Mouse (Mus musculus) ES-Bruce4 (cell line): ENCODE measurements at regions not wholly inside any gene's neighbourhood (a gene's known extent, or its start where the extent isn't known, plus 50 kb on each side); places are given as distances from the start of the nearest gene placed in this dataset.

ENCODE experiments used
- H3K27ac ChIP-seq: 2 replicates; pipeline ENCODE4 v1.5.1; 2012; ENCODE audit warnings: low read length, inconsistent platforms; ENCODE audit not compliant: insufficient read depth
- H3K27me3 ChIP-seq: 2 replicates; pipeline ENCODE4 v1.6.1; 2012; ENCODE audit warnings: mild to moderate bottlenecking, low read length, inconsistent platforms; ENCODE audit not compliant: control insufficient read depth, poor library complexity, insufficient read depth, severe bottlenecking
- H3K36me3 ChIP-seq: 2 replicates; pipeline ENCODE4 v1.6.1; 2012; ENCODE audit warnings: inconsistent platforms, mild to moderate bottlenecking, low read length, moderate library complexity; ENCODE audit not compliant: control insufficient read depth, poor library complexity, insufficient read depth, severe bottlenecking
- H3K4me1 ChIP-seq: one replicate; pipeline ENCODE4 v1.8.1; 2011; ENCODE audit warnings: low read length; ENCODE audit not compliant: control insufficient read depth, insufficient read depth
- H3K4me3 ChIP-seq: 2 replicates; pipeline ENCODE4 v1.5.1; 2011; ENCODE audit warnings: low read depth, mild to moderate bottlenecking, low read length
- H3K9ac ChIP-seq: 2 replicates; pipeline ENCODE4 v1.6.1; 2012; ENCODE audit warnings: low read depth, mild to moderate bottlenecking, inconsistent platforms; ENCODE audit not compliant: poor library complexity, severe bottlenecking
- H3K9me3 ChIP-seq: replicated peaks from 2 replicates; pipeline ENCODE4 v1.6.1; 2012; ENCODE audit warnings: mild to moderate bottlenecking, low read length, inconsistent platforms; ENCODE audit not compliant: control insufficient read depth, poor library complexity, insufficient read depth, severe bottlenecking
- CTCF ChIP-seq: IDR thresholded peaks from one replicate; pipeline ENCODE4 v1.8.1; 2011; ENCODE audit warnings: low read depth, low read length
- EP300 ChIP-seq: IDR thresholded peaks from 2 replicates; pipeline ENCODE4 v1.6.1; 2011; ENCODE audit warnings: low read depth, low read length; ENCODE audit not compliant: insufficient read depth
- POLR2A ChIP-seq: IDR thresholded peaks from one replicate; pipeline ENCODE4 v1.8.1; 2011; ENCODE audit warnings: low read length; ENCODE audit not compliant: insufficient read depth

DNA sequence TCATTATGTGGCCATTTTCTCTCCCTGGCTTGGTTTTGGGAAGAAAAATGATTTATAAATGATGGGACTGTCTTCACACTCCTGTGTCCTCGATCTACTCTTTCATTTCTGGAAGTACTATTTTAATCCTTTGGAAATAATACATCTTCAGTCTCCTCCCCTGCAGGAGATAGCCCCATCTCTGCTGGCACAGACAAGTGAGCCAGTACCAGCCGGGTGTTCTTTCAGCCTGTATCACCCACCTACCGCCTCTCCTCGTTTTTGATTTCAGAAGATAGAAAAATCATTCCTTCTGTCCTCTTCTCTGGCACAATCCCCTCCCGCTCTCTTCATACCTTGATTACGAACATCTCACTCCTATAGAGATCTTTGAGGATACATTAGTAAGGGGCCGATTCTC is 140.4 kb upstream of the Gm10131 start:
- TF ChIP-seq EP300 (no peak), POLR2A (no peak), CTCF (no peak)
- no peaks in the 10 kb centered on the region for H3K4me1 ChIP-seq
- H3K27me3 ChIP-seq, result no peaks in the 10 kb centered on the region; the same call in 1 of the 2 replicates
- peaks cover under 1% of the 10 kb centered on the region; the same call in 1 of the 2 replicates for H3K9me3 ChIP-seq
- H3K9ac ChIP-seq, result no peak overlapping the region
- H3K27ac ChIP-seq, result no peak overlapping the region
- H3K36me3 ChIP-seq, result no peaks in the 10 kb centered on the region
- no peak overlapping the region for H3K4me3 ChIP-seq

DNA sequence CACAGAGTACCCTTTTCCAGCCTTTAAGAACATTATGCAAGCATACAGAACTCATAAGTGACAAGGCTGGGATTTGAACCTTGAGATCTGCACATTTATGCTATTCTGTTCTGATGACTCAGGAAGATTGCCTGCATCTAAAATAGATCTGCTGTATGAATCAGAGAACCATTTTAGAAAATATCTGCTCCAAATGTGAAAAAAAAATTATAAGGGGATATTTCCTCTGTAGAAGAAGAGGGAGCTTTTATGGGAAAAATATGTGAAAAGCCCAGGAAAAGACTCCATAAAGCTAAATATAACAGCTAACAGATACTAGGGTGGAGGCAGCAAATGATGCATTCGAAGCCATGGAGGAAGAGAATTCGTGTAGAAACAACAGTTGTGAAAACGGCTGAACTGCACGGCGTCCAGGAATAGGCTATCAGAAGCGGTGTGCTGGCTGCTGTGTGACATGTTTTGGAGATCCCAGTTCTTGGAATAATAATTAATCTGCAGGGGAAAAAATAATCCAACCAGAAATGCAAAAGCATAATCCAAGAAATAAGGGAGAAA is 127.9 kb upstream of the Gm10131 start:
- Histone ChIP-seq H3K9me3 (peaks cover 6% of the 10 kb centered on the region; the same call in 1 of the 2 replicates), H3K4me1 (no peaks in the 10 kb centered on the region), H3K27me3 (no peaks in the 10 kb centered on the region), H3K36me3 (no peaks in the 10 kb centered on the region), H3K9ac (no peak overlapping the region), H3K4me3 (no peak overlapping the region), H3K27ac (no peak overlapping the region)
- no peak for TF ChIP-seq POLR2A
- no peak for TF ChIP-seq CTCF
- TF ChIP-seq EP300, result no peak

DNA sequence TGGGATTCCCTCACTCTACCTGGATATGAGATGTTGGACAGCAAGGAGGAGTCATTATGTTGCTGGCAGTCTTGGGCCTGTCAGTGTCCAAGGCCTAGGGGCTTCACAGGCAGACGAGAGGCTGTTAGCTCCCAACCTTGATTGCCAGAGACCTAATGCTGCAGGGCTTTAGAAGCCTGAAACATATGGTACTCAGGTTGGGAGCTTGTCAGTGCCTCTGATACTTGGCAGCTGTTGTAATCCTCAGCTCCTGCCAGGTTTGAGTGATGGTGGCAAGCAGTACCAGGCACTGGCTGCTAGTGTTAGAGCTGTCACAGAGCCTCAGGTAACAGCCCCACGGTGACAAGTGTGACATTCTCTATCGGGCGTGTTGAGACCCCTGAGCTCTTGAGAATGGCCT is 122.2 kb upstream of the Gm10131 start:
- H3K4me3 ChIP-seq, result no peak overlapping the region
- H3K36me3 ChIP-seq, result no peaks in the 10 kb centered on the region
- H3K4me1 ChIP-seq, result no peaks in the 10 kb centered on the region
- no peak overlapping the region for H3K27ac ChIP-seq
- H3K9me3 ChIP-seq, result no peaks in the 10 kb centered on the region
- H3K27me3 ChIP-seq, result no peaks in the 10 kb centered on the region
- no peak overlapping the region for H3K9ac ChIP-seq
- TF ChIP-seq CTCF (no peak), EP300 (no peak), POLR2A (no peak)

DNA sequence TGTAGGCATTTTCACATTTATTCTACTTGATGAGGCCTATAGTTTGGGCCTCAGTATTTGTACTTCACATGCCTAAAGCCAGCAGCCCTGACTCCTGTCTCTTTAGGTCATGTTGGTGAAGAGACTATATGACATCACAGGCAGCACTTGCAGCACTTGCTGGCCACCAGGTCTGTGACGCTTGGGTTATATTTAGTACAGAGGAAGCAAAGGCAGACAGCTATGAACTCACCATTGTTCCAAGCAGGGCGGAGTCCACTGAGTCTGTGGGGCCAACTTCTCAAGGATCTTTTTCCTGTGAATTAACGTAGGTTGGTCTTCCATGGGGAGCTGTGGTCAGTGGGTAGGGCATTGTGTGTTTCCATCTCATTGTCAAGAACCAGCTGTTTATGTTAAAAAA is 117.9 kb upstream of the Gm10131 start:
- peaks cover 2% of the 10 kb centered on the region; the same call in 1 of the 2 replicates for H3K27me3 ChIP-seq
- no peak overlapping the region for H3K4me3 ChIP-seq
- H3K9me3 ChIP-seq, result no peaks in the 10 kb centered on the region
- no peak overlapping the region for H3K27ac ChIP-seq
- TF ChIP-seq CTCF (no peak), EP300 (no peak), POLR2A (no peak)
- H3K9ac ChIP-seq, result no peak overlapping the region
- H3K4me1 ChIP-seq, result no peaks in the 10 kb centered on the region
- H3K36me3 ChIP-seq, result no peaks in the 10 kb centered on the region

DNA sequence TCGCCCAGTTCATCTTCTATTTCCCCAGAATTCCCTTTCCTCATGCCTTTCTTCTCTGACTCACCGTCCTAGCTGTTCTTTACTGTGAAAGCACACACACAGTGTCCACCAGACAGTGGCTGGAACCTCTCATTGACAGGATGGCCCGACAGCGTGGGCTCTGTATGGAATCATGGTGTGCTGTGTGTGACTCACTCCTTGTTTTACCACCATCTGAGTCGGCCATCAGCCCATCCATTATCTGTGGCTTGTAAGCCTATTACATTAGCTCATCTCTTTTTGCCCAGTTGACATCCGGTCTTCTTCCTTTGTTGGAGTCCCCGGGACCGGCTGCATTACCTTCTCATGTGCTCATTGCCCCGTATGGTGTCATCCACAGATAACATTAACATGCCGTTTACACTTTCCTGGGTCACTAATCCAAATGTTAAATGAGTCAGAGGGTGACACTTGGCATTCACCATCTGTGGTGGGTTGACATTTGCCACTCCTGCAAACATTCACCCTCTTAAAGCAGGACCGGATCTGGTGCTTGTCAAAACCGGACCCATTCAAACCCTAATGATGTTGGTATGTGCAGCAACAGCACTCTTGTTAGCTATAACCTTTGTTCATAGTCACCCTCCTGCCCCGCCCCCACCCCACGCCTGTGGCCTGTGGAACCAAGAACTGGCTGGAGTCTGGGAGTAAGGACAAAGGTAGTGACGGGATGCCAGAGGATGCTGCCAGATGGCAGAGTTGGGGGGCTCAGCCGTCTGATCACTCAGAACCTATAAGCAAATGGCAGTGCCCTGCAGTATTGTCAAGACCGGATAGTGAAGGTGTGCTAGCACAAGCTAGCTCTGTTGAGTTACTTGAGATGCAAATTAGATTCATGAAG is 113.7 kb upstream of the Gm10131 start:
- TF ChIP-seq POLR2A, result no peak
- no peak for TF ChIP-seq CTCF
- no peak for TF ChIP-seq EP300
- no peak overlapping the region for H3K9ac ChIP-seq
- peaks cover 2% of the 10 kb centered on the region; the same call in 1 of the 2 replicates for H3K27me3 ChIP-seq
- no peak overlapping the region for H3K27ac ChIP-seq
- no peak overlapping the region for H3K4me3 ChIP-seq
- no peaks in the 10 kb centered on the region for H3K4me1 ChIP-seq
- H3K9me3 ChIP-seq, result no peaks in the 10 kb centered on the region
- no peaks in the 10 kb centered on the region for H3K36me3 ChIP-seq

DNA sequence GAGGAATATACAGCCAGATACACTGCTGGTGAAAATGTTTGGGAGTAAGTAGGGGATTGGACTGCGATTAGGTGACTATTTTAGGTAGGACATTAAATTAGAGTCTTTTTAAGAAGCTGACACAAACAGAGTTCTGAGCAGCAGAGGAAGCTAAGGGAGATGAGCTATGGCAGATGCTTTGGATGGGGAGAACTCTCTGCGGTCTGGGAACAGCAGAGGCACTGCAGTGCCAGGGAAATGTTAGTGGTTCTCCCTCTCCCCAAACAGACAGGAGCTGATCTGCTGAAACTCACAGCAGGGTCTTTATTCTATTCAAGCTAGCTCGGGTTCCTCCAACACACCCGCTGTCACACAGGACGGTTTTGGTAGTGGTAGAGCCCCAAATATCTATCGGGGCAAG is 110.7 kb upstream of the Gm10131 start:
- Histone ChIP-seq H3K27ac (no peak overlapping the region), H3K4me1 (no peaks in the 10 kb centered on the region), H3K9ac (no peak overlapping the region), H3K36me3 (no peaks in the 10 kb centered on the region), H3K27me3 (peaks cover 2% of the 10 kb centered on the region; the same call in 1 of the 2 replicates), H3K4me3 (no peak overlapping the region), H3K9me3 (peaks cover 8% of the 10 kb centered on the region; the same call in 1 of the 2 replicates)
- TF ChIP-seq POLR2A (no peak), CTCF (no peak), EP300 (no peak)
